Mouse (Mus musculus) 3134 (cell line): ENCODE data around the gene Tbc1d24.

ENCODE experiments used
- DNase-seq: peaks from one replicate; pipeline ENCODE4 v3.0.0-alpha.2; 2011; ENCODE audit warnings: low spot score; ENCODE audit not compliant: insufficient read length; ENCODE audit errors: extremely low read depth

The Tbc1d24 gene

DNA sequence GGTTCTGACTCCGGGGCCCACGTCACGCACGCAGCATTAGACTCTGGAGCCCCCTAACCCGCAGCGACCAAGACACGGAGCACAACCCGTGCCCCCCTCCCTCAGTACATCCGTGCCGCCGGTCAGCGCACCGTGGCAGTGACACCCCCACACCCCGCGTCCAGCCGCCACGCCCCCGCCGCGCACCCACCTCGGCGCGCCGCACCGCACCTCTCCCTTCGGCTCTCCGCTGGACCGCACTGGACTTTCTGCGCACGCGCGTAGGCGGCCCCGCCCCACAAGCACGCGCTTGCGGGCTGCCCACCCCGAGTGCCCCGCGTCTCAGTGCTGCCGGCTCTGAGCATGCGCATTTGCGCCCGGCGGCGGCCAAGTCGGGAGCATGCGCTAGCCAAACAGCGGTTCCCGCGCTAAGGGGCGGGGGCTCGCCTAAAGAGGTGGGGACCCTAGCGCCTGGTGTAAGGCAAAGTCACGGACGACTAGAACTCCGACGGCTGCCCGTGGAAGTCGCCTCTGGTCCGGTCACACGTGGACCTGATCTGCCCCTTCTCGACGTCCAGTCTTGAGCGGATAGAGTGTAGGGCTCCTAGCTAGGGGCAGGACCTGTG lies at the start of gene Tbc1d24:
Gene Tbc1d24, minus strand, starts transcription at position 279 of the 605 bp plus-strand sequence.
- DNase-seq: peak; percentile 86

DNA sequence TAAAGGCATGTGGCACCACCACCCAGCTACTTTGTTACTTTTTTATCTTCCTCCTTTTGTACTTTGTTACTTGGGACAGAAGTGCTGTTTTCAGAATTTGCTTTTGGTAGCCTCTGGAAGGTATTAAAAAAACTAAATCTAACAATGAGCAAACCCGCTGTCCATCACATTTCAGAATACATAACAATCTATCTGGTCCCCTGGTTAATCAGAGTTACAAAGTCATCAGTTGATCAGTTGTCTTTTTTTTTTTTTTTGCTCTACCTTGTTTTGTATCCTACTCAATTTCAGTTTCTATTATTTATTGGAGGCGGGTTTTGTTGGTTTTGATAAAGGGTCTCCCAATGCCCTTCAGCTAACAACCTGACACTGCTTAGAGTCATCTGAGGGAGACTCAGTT lies 47.0 kb upstream of the Tbc1d24 start:
- DNase-seq: no peak

DNA sequence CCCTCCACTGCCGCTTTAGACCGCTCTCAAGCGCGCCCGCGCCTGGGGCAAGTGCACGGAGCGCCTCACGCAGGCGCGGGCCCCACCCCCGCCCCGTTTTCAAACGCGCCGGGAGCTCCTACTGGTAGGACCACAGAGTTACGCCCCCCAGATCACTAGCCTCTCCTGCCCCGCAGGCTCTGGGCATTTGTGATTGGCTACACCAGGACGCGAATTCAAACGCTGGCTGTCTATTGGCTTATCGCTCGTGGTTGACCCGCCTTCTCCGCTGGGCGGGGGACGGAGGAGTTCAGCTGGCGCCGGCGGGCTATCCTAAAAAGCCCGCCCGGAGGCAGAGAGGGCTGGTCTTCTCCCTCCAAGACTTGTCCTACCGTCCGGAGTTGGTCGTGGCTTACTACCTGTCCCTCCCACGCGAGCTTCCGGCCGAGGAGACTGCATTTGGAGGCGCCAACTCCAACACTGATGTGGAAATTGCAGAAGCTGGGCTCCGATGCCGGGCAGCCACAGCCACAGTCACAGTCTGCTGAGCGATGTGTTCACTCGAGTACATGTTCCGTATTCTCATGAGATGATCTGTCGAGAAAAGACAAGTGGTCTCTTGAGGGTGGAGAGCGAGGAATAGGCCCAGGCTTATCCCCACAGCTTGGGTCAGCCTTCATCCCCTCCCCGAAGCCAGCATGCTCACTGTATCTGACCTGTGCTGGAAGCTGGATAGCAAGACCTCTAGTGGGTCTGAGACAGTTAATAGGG lies 46.1 kb upstream of the Tbc1d24 start, which contains the start of gene Ccnf:
Gene Ccnf, minus strand, starts transcription at position 165 of the 750 bp plus-strand sequence.
- peak; percentile 99 for DNase-seq

DNA sequence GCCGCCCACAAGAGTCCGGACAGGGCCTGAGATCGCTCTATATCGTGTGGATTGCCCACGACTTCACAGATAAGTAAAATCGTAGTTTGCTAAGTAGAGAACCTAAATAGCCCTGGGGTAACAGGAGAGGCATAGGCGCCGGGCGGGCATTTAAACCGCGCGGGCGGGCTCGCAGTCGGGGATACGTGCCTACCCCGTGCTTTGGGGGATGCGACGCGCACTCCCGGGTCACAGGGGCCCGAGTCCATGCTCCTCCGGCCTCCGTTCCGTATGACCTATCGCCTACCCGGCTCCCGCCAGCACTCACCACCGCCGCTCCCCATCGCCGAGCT lies 45.6 kb upstream of the Tbc1d24 start:
- no peak for DNase-seq

- no peak for DNase-seq
These were observed 43.3 kb upstream of the Tbc1d24 start for GRCm38 (mm10) chr17:24248641-24249040.

GRCm38 (mm10) chr17:24244061-24244460 lies 38.7 kb upstream of the Tbc1d24 start:
- peak; percentile 62 for DNase-seq

DNA sequence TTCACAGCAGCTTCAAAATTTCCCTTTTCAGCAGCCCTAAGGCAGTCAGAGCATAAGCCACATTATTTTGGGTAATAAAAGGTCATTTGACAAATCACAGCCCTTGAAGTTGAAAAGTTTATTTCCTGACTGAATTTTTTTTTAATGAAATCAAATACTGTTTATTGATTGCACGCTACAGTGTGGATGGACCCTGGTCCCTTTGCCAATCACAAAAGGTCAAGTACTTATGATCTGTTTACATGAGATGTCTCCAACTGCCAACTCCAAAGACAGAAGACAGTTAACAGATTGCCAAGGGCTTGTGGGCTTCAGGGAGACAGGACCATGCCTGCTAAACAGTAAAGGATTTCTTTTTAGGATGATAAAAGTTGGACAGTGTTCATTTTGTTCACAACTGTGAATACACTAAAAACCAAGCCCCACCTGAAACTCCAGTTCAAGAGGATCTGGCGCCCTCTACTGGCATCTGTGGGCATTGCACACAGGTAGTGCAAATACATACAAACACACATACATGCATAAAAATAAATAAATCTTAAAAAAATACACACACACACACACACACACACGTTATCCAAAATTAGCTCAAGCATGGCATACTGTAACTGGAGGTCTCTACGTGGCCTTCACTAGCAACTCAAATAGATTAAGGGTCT lies 38.1 kb upstream of the Tbc1d24 start:
- no peak for DNase-seq

- no peak for DNase-seq
These were observed 31.6 kb upstream of the Tbc1d24 start for GRCm38 (mm10) chr17:24236921-24237320.

- DNase-seq: no peak
These were observed 31.1 kb upstream of the Tbc1d24 start for GRCm38 (mm10) chr17:24236479-24236878.

DNA sequence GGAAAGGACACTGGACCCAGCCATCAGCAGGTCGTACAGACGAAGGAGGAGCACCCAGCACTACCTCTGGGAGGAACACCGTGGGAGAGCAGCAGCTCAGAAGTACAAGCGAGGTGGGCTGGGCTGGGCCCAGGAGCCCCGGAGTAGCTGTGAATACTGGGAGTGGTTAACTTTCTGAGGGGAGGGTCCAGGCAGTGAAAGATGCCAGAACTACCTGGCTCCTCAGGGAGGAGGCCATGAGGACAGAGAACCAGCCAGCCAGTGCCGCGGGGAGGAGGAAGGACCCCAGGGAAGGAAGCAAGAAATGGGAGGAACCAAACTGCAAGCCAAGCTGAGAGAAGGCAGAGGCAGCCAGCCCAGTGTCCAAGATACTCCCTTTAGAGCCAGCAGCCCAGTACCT lies 22.6 kb upstream of the Tbc1d24 start:
- DNase-seq: no peak

GRCm38 (mm10) chr17:24226721-24227120 lies 21.4 kb upstream of the Tbc1d24 start:
- no peak for DNase-seq

DNA sequence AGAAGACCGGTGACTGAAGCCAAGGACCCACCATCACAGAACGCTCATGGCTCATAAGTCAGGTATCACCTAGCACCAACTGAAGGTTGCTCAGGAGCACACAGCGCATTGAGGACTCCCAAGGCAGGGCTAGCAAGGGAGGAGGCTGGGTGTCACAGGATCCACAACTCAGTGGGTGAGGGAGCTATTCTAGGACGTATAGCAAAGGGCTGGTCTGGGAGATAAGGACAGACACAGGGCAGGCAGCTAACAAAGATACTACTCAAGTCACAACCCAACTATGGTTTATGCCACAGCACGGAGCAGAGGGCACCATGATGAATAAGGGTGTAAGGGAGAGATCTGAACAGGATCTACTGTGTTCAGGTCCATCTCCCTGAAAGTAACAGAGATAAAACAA lies 20.5 kb upstream of the Tbc1d24 start:
- no peak for DNase-seq

DNA sequence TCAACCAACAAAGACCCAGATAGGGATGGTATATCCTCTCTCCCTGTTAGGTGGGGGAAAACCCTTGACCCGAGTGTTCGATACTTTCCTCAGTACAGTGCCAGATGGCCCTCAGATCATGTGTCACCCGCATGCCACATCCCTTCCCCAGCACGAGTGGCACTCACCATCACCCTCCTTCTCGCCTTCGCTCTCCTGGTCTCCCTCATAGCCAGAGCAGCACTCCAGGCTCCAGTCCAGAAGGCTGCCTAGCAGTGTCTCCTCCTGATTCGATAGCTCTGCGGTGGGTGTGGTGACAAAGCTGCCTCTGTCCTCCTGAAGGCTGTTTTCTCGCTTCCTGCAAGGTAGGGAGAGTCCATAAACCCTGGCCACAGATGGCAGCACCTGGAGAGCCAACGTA lies 19.4 kb upstream of the Tbc1d24 start:
- no peak for DNase-seq

GRCm38 (mm10) chr17:24223513-24223912 lies 18.2 kb upstream of the Tbc1d24 start:
- no peak for DNase-seq

DNA sequence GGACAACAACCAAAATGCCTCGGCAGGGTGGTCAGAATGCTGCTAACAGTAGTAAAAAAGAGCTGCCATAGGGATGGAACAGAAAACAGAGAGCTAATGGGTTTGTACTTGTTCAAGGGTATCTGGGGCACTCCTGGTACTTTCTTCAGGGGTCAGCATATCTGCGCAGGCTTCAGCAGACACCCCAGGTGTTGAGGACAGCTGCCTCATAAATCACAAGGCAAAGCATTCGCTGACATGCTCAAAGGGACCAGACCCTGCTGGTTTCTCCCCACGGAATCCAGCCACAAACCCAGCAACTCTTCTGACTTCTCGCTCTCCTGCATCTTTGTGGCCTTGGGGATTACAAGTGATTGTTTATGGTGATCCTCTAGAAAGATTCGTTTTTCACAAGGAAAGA lies 17.3 kb upstream of the Tbc1d24 start:
- DNase-seq: no peak

GRCm38 (mm10) chr17:24220435-24221411 lies 15.4 kb upstream of the Tbc1d24 start, which contains the start of gene Tedc2:
Tedc2 (minus strand) TSS chr17:24220851.
- peak; percentile 97 for DNase-seq

DNA sequence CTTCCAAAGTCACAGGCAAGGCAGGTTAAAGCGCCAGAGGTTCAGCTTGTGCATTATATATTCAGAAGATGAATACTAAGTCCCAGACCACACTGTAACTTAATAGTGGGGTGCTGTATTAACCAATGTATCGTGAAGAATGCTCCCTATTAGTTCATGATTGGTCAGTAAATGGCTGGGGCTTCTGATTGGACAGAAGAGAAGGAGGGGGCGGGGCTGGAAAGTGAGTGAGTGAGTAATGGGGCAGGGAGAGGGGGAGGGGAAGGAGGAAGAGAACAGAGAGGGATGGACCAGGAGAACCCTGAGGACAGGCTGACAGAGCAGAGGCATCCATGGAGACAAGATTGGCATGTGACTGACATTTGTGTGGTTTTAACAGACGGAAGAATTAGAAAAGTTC lies 11.5 kb upstream of the Tbc1d24 start:
- DNase-seq: no peak

DNA sequence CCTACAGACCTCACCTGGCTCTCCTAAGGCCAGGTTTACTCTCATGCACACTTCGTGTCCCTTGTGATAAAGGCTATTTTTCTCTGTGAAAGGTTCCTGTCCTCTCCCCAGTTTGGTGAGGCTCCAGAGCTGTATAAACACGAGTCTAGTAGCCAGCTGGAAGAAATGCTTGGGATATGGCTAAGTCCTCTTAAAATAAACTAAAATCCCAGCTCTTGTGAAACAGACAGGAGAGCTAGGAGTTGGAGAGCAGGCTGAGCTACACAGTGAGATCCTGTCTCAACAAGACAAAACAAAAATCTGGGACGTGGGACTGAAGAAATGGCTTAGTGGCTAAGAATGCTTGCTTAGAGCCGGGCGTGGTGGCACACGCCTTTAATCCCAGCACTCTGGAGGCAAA lies 7.8 kb upstream of the Tbc1d24 start:
- no peak for DNase-seq

- DNase-seq: no peak
These were observed 7.2 kb upstream of the Tbc1d24 start for GRCm38 (mm10) chr17:24212441-24213018.
